Mouse (Mus musculus) heart, adult 2 months (tissue): Measurements from ENCODE around the gene Mpg.

Source experiments
- CTCF ChIP-seq: fragments of 200-600 bp; IDR thresholded peaks from 2 replicates; pipeline ENCODE4 v1.8.1; 2022; ENCODE audit warnings: antibody characterized with exemption, mild to moderate bottlenecking, moderate library complexity
- POLR2A ChIP-seq: fragments of 200-500 bp; IDR thresholded peaks from 2 replicates; pipeline ENCODE4 v1.6.1; 2011; ENCODE audit warnings: mild to moderate bottlenecking, low read depth, low read length, control low read depth; ENCODE audit not compliant: insufficient read depth

GRCm38 (mm10) chr11:32244617-32245016, 18.3 kb downstream of the Mpg start:
- no peak for TF ChIP-seq POLR2A
- TF ChIP-seq CTCF = no peak
